Mouse (Mus musculus) erythroblast, embryonic 14.5 days (primary cell): ENCODE measurements around the gene Kiss1r.

Source experiments
- GATA1 ChIP-seq: IDR thresholded peaks from 2 replicates; pipeline ENCODE4 v1.6.1; 2012; ENCODE audit warnings: low read length, inconsistent platforms, mixed read lengths
- TAL1 ChIP-seq: IDR thresholded peaks from 3 replicates; pipeline ENCODE4 v1.6.1; 2012; ENCODE audit warnings: low read length, inconsistent platforms, mixed read lengths

DNA sequence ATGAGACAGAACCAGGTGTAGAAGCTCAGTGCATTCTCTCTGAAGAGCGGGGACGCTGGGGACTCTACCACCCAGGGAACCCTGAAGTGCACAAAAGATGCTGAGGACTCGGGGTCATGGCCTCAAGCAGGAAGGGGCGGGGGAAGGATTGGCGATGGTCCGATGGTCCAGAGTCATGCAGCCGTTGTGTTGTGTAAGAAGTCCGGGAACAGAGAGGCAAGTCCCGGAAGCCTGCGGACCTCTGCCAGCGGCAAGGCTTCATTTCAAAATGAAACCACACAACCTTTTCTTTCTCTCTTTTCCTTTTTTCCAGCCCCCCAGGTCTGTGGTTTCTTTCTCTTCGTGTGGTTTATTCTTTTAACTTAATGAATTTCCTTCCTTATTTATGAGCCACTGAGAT, 39.0 kb upstream of the Kiss1r start:
- TF ChIP-seq GATA1, result no peak
- no peak for TF ChIP-seq TAL1
